29 mouse cellular contexts compared by ENCODE assay signal in genomic region chr16:90164942-90165341, GRCm38 (mm10). TPM values are rescaled to one million over a fixed set of nuclear protein-coding genes. Genes with fewer than 3 reads are reported as not detected.
DNase-seq lines count a peak whose midpoint lies in the region; ATAC-seq lines count a peak whose summit lies in the region.
"Had no signal": no experiment of that assay in that cellular context is flagged by ENCODE, and none has a peak within 500 bp of the region (broad histone marks: within the 10 kb centered on the region; RNA-seq: fewer than 3 reads in every experiment).

No protein-coding gene starts in this region.

- no peak overlapping the region for H3K27ac ChIP-seq in liver, embryonic 11.5 days (ENCODE audit: low read depth, low read length)
- no peak overlapping the region for H3K27ac ChIP-seq in liver, embryonic 12.5 days
- H3K27ac ChIP-seq: embryonic facial prominence, embryonic 10.5 days; embryonic facial prominence, embryonic 13.5 days; forebrain, embryonic 10.5 days; forebrain, embryonic 13.5 days; gastrocnemius, adult 2 months; heart, adult 2 months; heart, embryonic 10.5 days; heart, embryonic 13.5 days; hindbrain, embryonic 14.5 days; hindbrain, postnatal 0 days had no signal

- 0 out of 2 replicates have a peak, but pooled peaks have one; percentile 31 for ATAC-seq in liver, embryonic 11.5 days (replicated peaks; ENCODE audit: low FRiP score)
- no peak for ATAC-seq in liver, embryonic 12.5 days
- ATAC-seq in megakaryocyte-erythroid progenitor cell, adult 5-6 weeks (replicated peaks; ENCODE audit: low FRiP score, low TSS enrichment, poor library complexity, severe bottlenecking) = 0 out of 2 replicates have a peak, but pooled peaks have one; percentile 46
- ATAC-seq: forebrain, embryonic 13.5 days; forebrain, embryonic 16.5 days; hindbrain, postnatal 0 days; inflammation-experienced regulatory T-cells, adult 6 months; intestine, embryonic 16.5 days had no signal

- WGBS in liver, embryonic 11.5 days = 85% methylated on average over 11 of the region's 11 CpGs
- WGBS in liver, embryonic 12.5 days (ENCODE audit: insufficient replicate concordance) = 75% methylated on average over 11 of the region's 11 CpGs

- no peaks in the 10 kb centered on the region for H3K36me3 ChIP-seq in liver, embryonic 11.5 days (ENCODE audit: control insufficient read depth, insufficient read depth, low read length)
- no peaks in the 10 kb centered on the region for H3K36me3 ChIP-seq in liver, embryonic 12.5 days
- H3K36me3 ChIP-seq: embryonic facial prominence, embryonic 10.5 days; embryonic facial prominence, embryonic 13.5 days; forebrain, embryonic 10.5 days; heart, embryonic 10.5 days; heart, embryonic 13.5 days had no signal

- no peak overlapping the region for H3K4me2 ChIP-seq in liver, embryonic 11.5 days
- H3K4me2 ChIP-seq in liver, embryonic 12.5 days = no peak overlapping the region
- H3K4me2 ChIP-seq: embryonic facial prominence, embryonic 13.5 days; forebrain, embryonic 13.5 days; heart, embryonic 13.5 days; hindbrain, embryonic 14.5 days had no signal

- DNase-seq in liver, embryonic 11.5 days (ENCODE audit: low spot score) = no peak
- peak; percentile 90 for DNase-seq in gonadal fat pad, adult 2 months (ENCODE audit: low read depth)
- no peak for DNase-seq in adrenal gland, adult 2 months
- DNase-seq in adrenal gland, postnatal 25 days = no peak
- DNase-seq: adrenal gland, postnatal 10 days; cerebellum, adult 11-12 months; cerebellum, adult 8-10 months; cerebellum, postnatal 10 days; cerebellum, postnatal 36 days; embryo, embryonic 11 days; gastrocnemius, adult 2 months; gastrocnemius, postnatal 14 days; heart, adult 2 months; heart, postnatal 14 days; heart, postnatal 4 days had no signal

- H3K4me1 ChIP-seq in liver, embryonic 11.5 days (replicated peaks; ENCODE audit: control insufficient read depth, insufficient read depth, low read length) = no peaks in the 10 kb centered on the region
- H3K4me1 ChIP-seq in liver, embryonic 12.5 days = no peaks in the 10 kb centered on the region
- H3K4me1 ChIP-seq: forebrain, embryonic 13.5 days had no signal

- H3K4me3 ChIP-seq in liver, embryonic 11.5 days (ENCODE audit: low read depth, low read length) = no peak overlapping the region
- no peak overlapping the region for H3K4me3 ChIP-seq in liver, embryonic 12.5 days
- H3K4me3 ChIP-seq: embryonic facial prominence, embryonic 10.5 days; embryonic facial prominence, embryonic 13.5 days; erythroblast, embryonic 14.5 days; forebrain, embryonic 10.5 days; forebrain, embryonic 13.5 days; gastrocnemius, adult 2 months; heart, adult 2 months; heart, embryonic 10.5 days; heart, embryonic 13.5 days had no signal

- H3K9me3 ChIP-seq in liver, embryonic 11.5 days (ENCODE audit: control insufficient read depth, low read length) = no peaks in the 10 kb centered on the region
- H3K9me3 ChIP-seq in liver, embryonic 12.5 days (replicated peaks) = no peaks in the 10 kb centered on the region
- H3K9me3 ChIP-seq: embryonic facial prominence, embryonic 10.5 days; embryonic facial prominence, embryonic 13.5 days; forebrain, embryonic 10.5 days; forebrain, embryonic 13.5 days; heart, embryonic 10.5 days; heart, embryonic 13.5 days had no signal

- H3K27me3 ChIP-seq in liver, embryonic 11.5 days (replicated peaks; ENCODE audit: control insufficient read depth, insufficient read depth, low read length) = no peaks in the 10 kb centered on the region
- H3K27me3 ChIP-seq in liver, embryonic 12.5 days (replicated peaks) = no peaks in the 10 kb centered on the region
- H3K27me3 ChIP-seq: embryonic facial prominence, embryonic 13.5 days; forebrain, embryonic 13.5 days had no signal

- H3K9ac ChIP-seq in liver, embryonic 11.5 days (ENCODE audit: low read depth, low read length) = no peak overlapping the region
- H3K9ac ChIP-seq in liver, embryonic 12.5 days = no peak overlapping the region
- H3K9ac ChIP-seq: embryonic facial prominence, embryonic 13.5 days; forebrain, embryonic 13.5 days; heart, embryonic 13.5 days; hindbrain, embryonic 14.5 days had no signal

RNA-seq across cellular contexts. Expression of gene Tiam1, which starts 21.4 kb away (rescaled TPM):
- 10.7 and 17.2 TPM in 2 replicates for polyA plus RNA-seq in liver, embryonic 11.5 days (2014; fragmentation: Nextera tagmentation; extraction: Ambion mirVana)
- polyA plus RNA-seq in liver, embryonic 12.5 days (2016; fragmentation: Nextera tagmentation; extraction: Ambion mirVana) = 6.7 and 9.7 TPM in 2 replicates
- polyA plus RNA-seq in gonadal fat pad, adult 2 months (2012; rRNA removed) = 3.6 and 4.6 TPM in 2 replicates
- total RNA-seq in megakaryocyte-erythroid progenitor cell, adult 5-6 weeks (2014; fragmentation: Nextera tagmentation) = 8.3 and 23.6 TPM in 2 replicates
- 11.6 and 14.2 TPM in 2 replicates for total RNA-seq in megakaryocyte-erythroid progenitor cell, adult 5-6 weeks (2017)
- 10 to 100 TPM; 70.3 to 76.2 TPM for total RNA-seq in adrenal gland, adult 2 months (2021)
- 9.5 and 10.4 TPM in 2 replicates for polyA plus RNA-seq in adrenal gland, adult 2 months (2012; rRNA removed)
- total RNA-seq in adrenal gland, postnatal 25 days (2021) = 80.4 and 89.0 TPM in 2 replicates

RNA-seq across cellular contexts. Expression of gene Sod1, which starts 55.6 kb away (rescaled TPM):
- 1,899 and 2,008 TPM in 2 replicates for polyA plus RNA-seq in liver, embryonic 11.5 days (2014; fragmentation: Nextera tagmentation; extraction: Ambion mirVana)
- 1,290 and 1,294 TPM in 2 replicates for polyA plus RNA-seq in liver, embryonic 12.5 days (2016; fragmentation: Nextera tagmentation; extraction: Ambion mirVana)
- 687 and 749 TPM in 2 replicates for polyA plus RNA-seq in gonadal fat pad, adult 2 months (2012; rRNA removed)
- 1,056 and 1,102 TPM in 2 replicates for total RNA-seq in megakaryocyte-erythroid progenitor cell, adult 5-6 weeks (2014; fragmentation: Nextera tagmentation)
- 1,074 and 1,263 TPM in 2 replicates for total RNA-seq in megakaryocyte-erythroid progenitor cell, adult 5-6 weeks (2017)
- 1,000 to 10,000 TPM; 1,281 to 1,419 TPM for total RNA-seq in adrenal gland, adult 2 months (2021)
- polyA plus RNA-seq in adrenal gland, adult 2 months (2012; rRNA removed) = 539 and 713 TPM in 2 replicates
- 1,418 and 1,524 TPM in 2 replicates for total RNA-seq in adrenal gland, postnatal 25 days (2021)
